Mouse (Mus musculus) ZHBTc4 (cell line): ENCODE measurements at regions not wholly inside any gene's neighbourhood (a gene's known extent, or its start where the extent isn't known, plus 50 kb on each side); places are given as distances from the start of the nearest gene placed in this dataset.
"Not testable (repeated sequence)": the region's sequence is repeated elsewhere in the genome, so short reads cannot be mapped to it uniquely, and the experiment has no call there.

Experiments used
- DNase-seq: peaks from one replicate; pipeline ENCODE4 v3.0.0-alpha.2; 2011; ENCODE audit warnings: low read depth, low spot score

- no peak for DNase-seq
These were observed 112.5 kb upstream of the Gm5148 start for GRCm38 (mm10) chr3:37836749-37837148.

GRCm38 (mm10) chr3:37835687-37836086 lies 111.4 kb upstream of the Gm5148 start:
- DNase-seq, result no peak

- DNase-seq, result no peak
These were observed 110.8 kb upstream of the Gm5148 start for GRCm38 (mm10) chr3:37835135-37835534.

GRCm38 (mm10) chr3:37834626-37835025 lies 110.3 kb upstream of the Gm5148 start:
- DNase-seq, result no peak

- DNase-seq, result no peak
These were observed 109.1 kb upstream of the Gm5148 start for GRCm38 (mm10) chr3:37833387-37833786.

GRCm38 (mm10) chr3:37827546-37827945 lies 103.3 kb upstream of the Gm5148 start:
- DNase-seq, result no peak

GRCm38 (mm10) chr3:37825602-37826001 lies 101.3 kb upstream of the Gm5148 start:
- DNase-seq, result no peak

- DNase-seq, result no peak
These were observed 100.4 kb upstream of the Gm5148 start for GRCm38 (mm10) chr3:37824681-37825080.

- DNase-seq, result no peak
These were observed 95.2 kb upstream of the Gm5148 start for GRCm38 (mm10) chr3:37819503-37819902.

- no peak for DNase-seq
These were observed 93.1 kb upstream of the Gm5148 start for GRCm38 (mm10) chr3:37817434-37817805.

- no peak for DNase-seq
These were observed 92.6 kb upstream of the Gm5148 start for GRCm38 (mm10) chr3:37816781-37817433.

- no peak for DNase-seq
These were observed 91.5 kb upstream of the Gm5148 start for GRCm38 (mm10) chr3:37815771-37816170.

- DNase-seq, result no peak
These were observed 88.6 kb upstream of the Gm5148 start for GRCm38 (mm10) chr3:37812936-37813335.

- DNase-seq, result no peak
These were observed 87.1 kb upstream of the Gm5148 start for GRCm38 (mm10) chr3:37811429-37811828.

GRCm38 (mm10) chr3:37810763-37811162 lies 86.5 kb upstream of the Gm5148 start:
- no peak for DNase-seq

GRCm38 (mm10) chr3:37805805-37806148 lies 81.5 kb upstream of the Gm5148 start:
- DNase-seq, result no peak

- DNase-seq, result no peak
These were observed 80.9 kb upstream of the Gm5148 start for GRCm38 (mm10) chr3:37804941-37805804.

- no peak for DNase-seq
These were observed 80.0 kb upstream of the Gm5148 start for GRCm38 (mm10) chr3:37804261-37804660.

- DNase-seq, result not testable (repeated sequence)
These were observed 79.5 kb upstream of the Gm5148 start for GRCm38 (mm10) chr3:37803781-37804180.

GRCm38 (mm10) chr3:37801551-37801950 lies 77.3 kb upstream of the Gm5148 start:
- no peak for DNase-seq

GRCm38 (mm10) chr3:37799809-37800208 lies 75.5 kb upstream of the Gm5148 start:
- DNase-seq, result no peak

- no peak for DNase-seq
These were observed 65.4 kb upstream of the Gm5148 start for GRCm38 (mm10) chr3:37789711-37790110.

GRCm38 (mm10) chr3:37789143-37789697 lies 64.9 kb upstream of the Gm5148 start:
- DNase-seq, result no peak
